Mouse (Mus musculus) layer of hippocampus, adult 8-10 months (tissue): Measurements from ENCODE around the gene Tgfbr2. TPM values are rescaled to one million over a fixed set of nuclear protein-coding genes. Genes with fewer than 3 reads are reported as not detected.

Experiments
- DNase-seq, 2 experiments: peaks; one replicate each; pipeline ENCODE4 v3.0.0; 2022; ENCODE audit warnings: low spot score in 2 of 2
- total RNA-seq, 4 experiments: library from RNA; stranded (reverse); gene quantifications; 2 replicates each; pipeline ENCODE4 v1.2.4; 2022

Gene Tgfbr2
- total RNA-seq, 4 experiments from 2014 or later, result 12.2 to 46.7 (median 26.0) TPM

DNA sequence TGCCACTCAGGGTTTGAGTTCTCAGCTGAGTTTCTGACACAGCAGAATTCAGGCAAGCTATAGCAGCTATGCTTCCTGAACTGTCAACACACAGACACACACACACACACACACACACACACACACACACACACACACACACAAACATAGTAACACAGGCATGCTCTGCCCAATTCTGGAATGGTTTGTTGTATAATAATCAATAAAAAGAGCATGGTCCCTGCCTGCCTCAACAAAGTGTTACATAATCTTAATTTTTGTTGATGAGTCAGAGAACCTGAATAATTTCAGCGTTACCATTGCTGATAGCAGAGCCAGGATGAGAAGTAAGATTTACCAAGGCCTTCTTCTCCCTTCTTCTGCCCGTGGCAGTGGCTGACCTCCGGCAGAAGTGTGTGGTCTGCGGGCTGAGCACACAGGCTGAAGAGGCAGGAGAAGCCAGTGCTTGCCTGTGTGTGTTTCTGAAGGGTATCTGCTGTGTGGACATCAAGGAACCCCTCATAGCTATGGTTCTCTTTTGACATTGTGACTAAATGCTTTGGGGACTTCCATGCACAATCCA, 18.8 kb upstream of the Tgfbr2 start:
- no peak for DNase-seq

DNA sequence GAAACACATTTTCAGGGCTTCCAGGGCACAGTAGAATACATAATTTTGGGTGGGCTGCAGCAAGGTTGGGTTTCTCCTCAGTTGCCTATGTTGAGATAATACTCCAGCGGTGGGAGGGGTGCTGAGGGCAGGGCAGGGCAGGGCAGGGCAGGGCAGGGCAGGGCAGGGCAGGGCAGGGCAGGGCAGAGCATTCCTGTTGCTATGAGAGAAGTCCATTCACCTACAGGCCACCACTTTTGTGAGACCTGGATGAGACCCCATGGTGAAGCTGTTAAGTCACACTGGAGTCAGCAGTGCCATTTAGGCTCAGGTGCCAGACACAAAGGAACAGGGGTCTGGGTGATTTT, 18.3 kb upstream of the Tgfbr2 start:
- DNase-seq, result no peak

DNA sequence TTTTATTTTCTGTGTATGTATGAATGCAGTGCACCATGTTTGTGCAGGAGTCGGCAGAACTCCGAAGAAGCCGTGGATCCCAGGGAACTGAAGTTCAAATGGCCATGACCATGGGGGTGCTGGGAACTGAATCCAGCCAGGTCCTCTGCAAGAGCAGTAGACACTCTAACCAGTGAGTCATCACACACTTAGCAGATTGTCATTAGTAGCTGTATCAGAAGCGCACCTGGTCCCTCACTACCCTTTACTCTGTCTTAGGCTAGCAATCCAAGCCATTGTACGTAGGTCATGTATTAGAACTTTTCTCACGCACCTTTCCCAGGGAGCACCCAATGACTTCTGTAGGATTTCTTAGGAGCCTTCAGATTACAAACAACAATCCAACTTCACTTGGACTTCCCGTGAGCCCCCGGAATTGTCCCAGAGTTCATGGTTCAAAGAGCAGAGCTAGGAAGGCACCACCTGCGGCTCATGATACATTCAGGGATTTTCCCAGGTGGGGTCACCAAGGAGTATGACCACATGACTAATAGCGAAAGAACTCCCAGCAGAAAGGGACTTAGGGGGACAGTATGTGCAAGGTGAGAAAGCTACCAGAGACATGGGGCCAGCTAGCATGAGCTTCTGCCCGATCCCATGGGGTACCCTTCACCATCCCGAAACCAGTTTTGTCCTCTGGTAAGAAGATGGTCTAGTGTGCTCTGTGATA, 17.8 kb upstream of the Tgfbr2 start:
- no peak for DNase-seq

DNA sequence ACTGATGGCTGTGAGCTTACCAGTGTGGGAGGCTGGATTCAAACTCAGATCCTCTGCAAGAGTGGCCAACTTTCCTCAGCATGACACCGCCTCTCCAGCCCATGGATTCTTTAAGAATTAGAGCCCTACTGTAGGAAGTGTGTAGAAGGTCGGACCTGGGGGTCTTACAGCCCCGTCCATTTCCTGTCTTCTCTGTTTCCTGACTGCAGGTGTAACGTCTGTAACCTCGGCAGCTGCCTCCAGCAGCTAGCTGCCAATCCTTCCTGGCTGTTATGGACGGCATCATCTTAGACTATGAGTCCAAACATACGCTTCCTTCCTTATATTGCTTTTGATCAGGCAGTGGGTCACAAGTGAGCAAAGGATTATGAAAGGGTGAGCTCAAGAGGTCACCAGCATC, 17.1 kb upstream of the Tgfbr2 start:
- no peak for DNase-seq

DNA sequence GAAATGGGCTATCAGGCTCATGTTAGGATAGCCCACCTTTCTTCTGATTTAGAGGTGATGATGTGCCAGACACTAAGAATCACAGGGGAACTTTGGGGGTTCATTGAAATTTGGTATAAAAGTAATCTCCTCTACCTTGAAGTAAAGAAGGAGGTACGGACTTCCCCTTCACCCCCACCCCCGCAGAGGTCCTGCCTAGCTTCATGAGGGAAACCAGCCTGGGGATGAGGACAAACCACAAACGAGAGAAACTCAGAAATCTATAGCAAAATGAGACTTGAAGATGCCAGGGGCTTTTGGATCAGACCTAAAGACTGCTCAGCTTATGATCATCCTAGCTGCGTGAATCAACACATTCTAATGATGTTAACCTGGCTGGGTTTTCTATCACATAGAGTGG, 14.7 kb upstream of the Tgfbr2 start:
- DNase-seq, result no peak

DNA sequence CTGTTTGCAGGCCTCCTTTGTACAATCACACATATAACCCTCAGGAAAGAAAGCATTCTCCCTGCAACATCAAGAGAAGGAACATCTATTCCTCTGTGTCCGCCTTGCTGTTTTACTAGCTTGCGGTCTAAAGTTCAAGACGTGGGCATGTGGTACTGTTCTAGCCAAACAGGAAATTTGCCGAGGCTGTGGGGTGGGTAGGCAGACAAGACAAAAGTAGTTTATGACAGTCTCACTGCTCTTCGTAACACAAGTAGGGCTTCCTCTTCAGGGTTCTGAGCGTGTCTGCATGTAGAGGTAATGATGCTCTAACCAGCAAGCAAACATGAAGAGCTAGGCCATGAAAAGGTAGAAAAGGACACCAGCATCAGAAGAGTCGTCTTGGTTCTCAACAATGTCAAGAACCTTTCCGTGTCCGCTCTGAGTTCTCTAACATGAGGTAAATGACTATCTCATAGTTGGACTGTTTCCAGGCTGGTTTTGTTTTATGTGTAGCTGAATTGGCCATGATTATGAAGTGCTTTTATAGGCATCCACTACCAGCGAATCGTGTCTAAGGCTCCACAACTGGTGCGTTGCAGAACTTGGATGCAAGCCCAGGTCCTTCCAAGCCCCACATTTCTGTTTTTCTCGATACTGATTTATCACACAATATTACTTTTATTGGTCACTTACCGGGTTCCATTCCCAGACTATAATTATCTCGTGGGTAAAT, 13.9 kb upstream of the Tgfbr2 start:
- no peak for DNase-seq

DNA sequence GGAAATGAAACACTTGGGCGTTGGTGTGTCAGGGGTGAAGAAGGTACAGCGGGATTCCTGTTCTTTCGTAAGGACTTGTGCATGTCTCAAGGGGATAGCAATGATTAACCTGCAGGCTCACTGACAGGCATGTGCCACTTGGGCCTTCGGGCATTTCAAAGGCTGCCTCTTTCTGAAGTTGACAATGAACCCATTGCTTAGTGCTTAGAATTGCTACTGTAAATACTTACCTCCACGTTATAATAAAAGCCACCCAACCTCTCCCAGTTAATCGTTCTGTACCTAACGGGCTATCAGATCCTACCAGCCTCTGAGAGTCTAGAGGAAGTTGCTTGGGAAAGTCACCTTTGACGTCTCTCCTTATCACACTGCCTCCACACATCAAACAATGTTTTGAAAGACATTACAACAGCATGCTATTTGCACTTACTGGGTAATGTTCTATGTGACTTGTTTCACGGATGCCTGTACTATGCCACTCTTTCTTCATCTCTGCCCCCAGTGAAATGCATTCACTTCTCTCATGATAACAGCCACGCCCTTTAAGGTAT, 12.1 kb upstream of the Tgfbr2 start:
- DNase-seq, result no peak

DNA sequence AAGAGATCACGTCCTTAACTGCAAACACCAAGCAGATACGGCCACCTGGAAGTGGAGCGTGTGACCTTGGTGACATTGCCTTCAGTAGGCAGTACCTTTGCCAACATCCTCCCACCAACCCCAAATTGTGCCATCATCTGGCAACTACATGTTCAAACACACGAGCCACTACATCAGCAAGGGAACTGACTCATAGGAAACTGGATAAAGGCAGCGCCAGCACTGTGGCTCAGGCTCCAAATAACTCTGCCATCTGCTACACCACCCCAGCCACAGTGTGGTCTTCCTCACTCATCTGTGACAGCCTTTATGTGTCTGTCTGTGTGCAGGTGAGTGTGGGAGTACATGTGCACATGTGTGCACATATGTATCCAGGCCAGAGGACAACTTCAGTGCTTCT, 9.7 kb upstream of the Tgfbr2 start:
- no peak for DNase-seq

DNA sequence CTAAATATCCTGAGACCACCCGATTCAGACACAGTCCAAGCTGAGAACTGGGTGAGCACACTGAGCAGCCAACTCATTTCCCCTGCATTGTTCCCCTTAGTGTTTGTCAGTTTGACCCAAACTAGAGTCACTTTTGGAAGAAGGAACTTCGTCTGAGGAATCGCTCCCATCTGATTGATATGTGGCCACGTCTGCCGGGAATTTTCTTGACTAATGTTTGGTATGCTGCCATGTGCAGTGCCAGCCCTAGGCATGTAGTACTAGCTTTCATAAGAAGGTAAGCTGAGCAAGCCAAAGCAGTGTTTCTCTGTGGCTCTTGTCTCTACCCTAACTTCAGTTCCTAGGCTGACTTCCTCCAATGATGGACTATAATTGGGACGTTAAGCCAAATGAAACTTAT, 7.9 kb upstream of the Tgfbr2 start:
- DNase-seq, result no peak

DNA sequence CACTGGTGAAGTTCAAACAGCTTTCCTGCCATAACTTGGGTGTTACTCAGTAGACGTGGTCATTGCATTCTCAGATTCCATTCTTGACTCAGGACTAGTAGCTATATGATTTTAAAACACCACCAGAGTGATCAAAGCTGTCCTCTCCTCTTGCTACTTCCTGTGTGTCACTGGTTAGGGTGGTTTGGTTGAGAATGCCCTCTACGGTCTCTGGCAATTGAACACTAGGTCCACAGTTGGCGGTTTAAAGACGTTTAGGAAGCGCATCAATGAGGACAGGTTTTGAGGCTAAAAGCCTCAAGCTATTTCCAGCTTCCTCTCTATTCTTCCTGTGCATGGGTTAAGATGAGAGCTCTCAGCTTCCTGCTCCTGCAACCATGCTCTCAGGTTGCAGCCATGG, 6.4 kb upstream of the Tgfbr2 start:
- DNase-seq, result no peak

DNA sequence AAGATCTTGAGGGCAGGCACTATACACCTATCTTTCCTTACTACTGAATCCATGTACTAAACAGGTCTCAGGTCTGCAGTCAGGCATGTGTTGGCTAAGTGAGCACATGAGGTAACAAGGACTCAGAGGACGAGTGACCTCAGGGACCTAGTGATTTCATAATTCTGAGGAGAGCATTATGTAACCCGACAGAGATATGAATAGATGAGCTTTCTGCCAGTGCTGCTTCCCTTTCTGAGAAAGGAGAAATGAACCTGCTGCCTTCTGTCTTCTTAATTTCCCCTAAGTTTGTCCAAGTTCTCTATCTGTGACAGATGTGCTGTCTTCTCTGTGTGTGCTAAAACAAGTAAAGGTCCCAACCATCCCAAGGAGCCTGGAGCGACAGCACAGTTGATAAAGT, 3.0 kb upstream of the Tgfbr2 start:
- DNase-seq, result no peak

DNA sequence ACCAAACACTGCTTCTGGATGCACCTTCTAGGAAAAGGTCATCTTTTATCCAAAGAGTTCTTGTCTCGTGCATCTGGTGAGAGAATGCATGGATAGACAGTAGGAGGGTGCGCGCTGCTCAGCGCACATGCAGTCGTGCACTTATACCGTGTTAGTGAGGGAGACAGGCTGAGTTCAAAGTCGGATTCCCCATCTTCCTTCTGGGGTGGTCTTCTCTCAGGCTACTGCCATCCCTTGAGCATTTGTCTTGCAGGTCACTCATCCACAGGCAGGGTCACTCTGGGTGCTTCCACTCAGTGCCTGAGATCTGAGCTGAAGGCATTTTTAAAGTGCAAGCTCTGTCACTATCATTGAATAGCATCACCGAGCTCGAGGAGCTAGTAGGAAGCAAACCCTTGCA, 1.9 kb upstream of the Tgfbr2 start:
- DNase-seq, result no peak

DNA sequence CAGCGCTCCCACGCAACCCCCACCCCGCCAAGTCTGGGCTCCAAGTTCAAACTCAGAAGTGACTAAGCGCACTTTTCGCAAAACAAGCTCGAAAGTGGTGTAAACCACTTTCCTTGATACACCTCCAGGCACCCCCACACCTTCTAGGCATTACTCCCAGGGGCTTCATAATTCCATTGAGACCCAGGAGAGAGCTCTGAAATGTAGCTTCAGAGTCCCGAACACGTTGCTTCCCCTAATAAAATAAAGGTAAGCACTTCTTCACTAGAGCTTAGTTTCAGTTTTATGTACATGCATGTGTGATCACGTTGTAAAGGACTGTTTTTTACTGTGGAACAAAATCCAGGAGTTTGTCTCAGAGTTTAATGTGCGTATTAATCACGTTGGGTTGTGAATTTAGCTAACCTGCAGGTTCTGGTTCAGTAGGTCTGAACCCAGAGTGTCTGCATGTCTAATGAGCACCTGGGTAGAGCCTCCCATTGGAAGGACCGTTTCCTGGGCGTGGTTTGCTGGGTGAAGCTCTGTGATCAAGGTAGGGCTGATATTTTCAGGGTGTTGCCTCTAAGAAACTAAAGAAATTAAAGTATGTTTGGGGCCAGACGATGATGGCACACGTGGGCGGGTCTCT, 442 bp upstream of the Tgfbr2 start:
- DNase-seq, result no peak

DNA sequence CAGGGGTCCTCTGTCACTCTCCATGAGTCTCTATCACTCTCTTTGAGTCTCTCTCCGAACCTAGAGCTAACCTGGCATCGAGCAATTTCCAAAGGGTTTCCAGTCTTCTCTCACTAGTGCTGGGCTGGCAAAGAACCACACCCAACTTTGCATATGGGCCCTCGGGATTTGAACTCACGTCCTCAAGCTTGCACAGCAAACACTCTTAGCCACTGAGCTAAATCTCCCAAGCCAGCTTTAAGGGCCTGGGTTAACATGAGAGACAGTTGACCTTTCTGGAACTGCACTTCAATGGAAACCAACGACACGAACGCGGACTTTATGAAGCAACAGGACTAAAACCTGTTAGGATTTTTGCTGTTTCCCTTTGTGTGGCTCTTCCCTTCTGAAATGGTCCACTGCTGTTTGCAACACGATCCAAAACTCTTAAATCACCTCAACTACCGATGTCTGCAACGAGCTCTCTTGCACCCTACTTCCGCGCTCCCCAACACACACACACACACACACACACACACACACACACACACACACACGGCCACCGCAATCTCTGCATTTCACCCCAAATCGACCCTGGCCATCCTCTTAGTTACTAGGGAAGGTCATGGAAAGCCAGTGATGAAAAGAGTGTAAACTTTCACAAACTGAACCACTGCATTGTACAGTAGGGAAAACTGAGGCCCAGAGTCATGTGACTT, 1.5 kb downstream of the Tgfbr2 start:
- no peak for DNase-seq

DNA sequence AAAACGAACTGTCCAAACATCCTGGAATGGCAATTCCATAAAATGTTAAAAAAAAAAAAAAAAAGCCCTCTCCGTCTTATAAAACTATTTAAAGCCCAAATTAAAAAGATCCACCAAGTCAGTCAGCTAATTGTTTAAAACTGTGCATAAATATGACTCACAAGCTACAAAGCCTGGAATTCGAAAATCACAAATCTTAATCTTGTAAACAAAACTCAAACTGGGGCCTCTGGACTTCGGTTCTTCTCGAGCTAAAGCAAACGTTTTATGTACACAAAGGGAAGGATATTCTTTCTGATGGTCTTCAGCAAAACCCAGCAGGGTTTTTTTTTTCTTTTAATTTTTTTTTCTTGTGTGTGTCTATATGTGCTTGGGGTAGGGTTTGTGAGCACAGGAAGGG, 2.1 kb downstream of the Tgfbr2 start:
- no peak for DNase-seq

DNA sequence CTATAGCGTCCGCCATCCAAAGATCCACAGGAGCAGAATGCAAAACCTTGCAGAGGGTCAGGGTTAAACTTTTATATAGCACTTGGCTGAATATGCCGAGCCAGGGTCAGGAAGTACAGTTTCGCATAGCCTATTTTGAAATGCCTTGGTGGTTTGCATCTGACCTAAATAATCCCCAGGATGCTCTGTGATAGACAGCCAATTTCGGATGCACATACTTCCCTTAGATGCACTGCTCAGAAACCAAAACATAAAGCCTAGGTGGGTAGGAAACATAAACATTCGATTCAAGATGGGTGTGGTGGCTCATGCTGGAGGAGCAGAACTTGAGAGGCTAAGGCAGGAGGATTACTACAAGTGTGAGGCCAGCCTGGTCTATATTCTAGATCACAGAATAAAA, 6.1 kb downstream of the Tgfbr2 start:
- DNase-seq, result no peak

DNA sequence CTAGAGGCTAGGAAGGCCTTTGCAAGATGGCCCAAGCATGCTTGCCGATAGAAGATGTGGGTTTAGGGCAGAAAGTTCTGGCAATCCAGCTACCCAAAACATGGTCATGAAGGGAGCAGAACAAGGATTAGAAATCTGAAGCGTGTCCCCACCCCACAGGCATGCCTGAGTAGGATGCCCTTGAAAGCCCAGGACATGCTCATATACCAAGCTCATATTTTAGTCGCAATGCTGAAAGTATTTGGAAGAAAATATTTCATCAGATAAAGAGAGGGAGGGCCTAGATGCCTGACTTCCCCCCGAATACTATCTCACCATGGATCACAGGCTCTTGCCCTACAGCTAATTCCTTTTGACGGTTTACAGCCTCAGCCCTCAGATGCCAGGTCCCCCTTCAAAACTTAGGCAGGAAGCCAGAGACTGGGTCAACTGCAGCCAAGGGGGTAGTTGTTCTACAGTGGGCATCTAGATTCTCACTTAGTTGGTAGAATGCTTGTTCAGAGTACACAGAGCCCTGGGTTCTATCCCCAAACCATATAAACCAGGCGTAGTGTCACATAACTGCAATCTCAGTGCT, 7.8 kb downstream of the Tgfbr2 start:
- DNase-seq, result no peak

DNA sequence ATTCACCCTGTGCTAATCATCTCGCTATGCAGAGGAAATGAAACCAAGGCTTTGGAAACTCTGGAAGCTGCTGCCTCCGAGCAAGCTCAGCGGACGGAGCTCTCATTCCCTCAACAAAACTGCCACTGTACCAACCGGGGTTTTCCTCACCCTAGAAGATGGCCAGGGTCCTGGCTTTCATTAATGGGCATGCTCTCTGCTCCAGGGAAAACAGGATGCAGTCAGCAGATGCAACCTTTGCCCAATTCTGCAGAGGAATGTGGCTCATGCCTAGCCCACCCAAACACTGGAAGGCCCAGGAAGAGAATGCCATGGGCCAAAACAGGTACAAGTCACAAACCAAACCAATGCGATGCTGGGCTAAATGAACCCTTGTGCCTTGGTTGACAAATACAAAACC, 8.8 kb downstream of the Tgfbr2 start:
- DNase-seq, result no peak

DNA sequence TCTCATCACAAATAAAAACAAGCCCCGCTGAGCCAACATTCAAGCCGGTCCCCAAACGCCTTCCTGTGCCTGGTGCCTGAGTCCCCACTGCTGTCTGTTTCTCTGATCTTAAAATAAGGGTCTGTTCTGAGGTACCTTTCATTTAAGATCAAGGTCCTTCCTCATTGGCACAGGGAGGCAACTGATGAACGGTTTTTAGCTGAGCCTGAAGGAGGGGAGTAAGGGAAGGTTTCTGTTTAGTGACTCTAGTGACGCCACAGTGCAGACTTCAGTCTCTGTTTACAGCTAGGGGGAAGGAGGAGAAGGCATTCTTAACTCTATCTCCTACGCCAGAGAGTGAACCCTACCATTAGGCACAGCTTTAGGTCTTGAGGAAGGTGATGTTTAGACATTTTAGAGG, 11.3 kb downstream of the Tgfbr2 start:
- no peak for DNase-seq

DNA sequence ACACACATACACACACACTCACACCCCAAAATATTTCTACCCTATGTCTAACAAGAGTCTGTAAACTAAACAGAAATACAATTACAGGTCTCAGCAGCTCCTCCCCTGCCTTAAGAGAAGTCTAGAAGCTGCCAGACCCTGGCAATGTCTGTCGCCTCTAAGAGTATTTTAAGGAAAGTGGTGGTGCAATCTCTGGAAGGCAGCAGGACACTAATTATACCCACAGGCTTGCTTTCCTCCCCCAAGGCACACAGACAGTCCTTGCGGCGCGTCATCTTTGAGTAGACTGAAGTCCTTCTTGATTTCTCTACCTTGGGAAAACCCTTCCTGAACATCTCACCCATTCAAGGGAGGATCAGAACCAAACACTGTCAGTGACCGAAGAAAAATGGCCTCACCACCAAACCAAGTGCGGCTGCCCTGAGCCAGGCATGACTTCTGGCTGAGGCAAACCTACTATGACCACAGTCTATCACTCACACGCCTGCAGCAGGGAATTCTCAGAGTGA, 12.2 kb downstream of the Tgfbr2 start:
- DNase-seq, result no peak

DNA sequence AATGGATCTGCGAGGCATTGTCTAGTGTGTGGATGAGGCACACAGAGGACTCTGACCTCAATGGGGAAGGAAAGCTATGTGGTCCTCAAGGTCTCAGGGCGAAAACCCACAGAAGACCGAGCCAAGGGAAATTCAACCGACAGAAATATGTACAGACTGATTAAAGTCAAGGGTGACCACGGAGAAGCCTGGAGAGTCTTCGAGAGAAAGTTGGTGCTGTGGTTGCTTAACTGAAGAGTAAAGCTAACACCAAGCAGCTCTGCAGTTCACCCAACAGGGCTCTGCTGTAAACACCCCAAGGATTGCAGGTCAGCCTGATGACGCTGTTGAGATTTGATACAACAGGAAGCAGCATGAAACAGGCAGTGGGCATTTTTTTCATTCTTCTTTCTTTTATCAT, 14.3 kb downstream of the Tgfbr2 start:
- no peak for DNase-seq
